Mouse (Mus musculus): ENCODE measurements around the gene Krt81.

The Krt81 gene

DNA sequence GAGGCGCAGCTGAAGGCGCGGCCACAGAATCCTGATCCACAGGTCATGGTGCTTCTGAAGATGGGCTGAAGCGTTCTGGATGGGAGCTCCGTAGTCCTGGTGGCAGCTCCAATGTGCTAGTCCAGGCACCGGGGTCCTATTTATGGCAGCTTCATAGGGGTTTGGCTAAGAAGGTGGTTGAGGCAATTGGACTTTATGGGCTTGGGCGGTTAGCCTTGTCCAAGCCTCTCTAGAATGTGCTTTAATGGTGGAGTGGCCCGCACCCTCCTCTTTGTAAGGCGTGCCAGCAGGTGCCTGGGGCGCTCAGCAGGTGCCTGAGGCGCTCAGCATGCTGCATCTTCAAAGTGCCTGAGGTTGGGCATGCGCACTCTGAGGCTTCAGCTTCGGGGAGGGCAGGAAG, at the start of gene Krt81:
Krt81 (minus strand) TSS at position 101 of the 400 bp plus-strand sequence.
- DNase-seq = no peak

- DNase-seq = no peak
Measured at GRCm38 (mm10) chr15:101508247-101508646, 44.7 kb upstream of the Krt81 start.

DNA sequence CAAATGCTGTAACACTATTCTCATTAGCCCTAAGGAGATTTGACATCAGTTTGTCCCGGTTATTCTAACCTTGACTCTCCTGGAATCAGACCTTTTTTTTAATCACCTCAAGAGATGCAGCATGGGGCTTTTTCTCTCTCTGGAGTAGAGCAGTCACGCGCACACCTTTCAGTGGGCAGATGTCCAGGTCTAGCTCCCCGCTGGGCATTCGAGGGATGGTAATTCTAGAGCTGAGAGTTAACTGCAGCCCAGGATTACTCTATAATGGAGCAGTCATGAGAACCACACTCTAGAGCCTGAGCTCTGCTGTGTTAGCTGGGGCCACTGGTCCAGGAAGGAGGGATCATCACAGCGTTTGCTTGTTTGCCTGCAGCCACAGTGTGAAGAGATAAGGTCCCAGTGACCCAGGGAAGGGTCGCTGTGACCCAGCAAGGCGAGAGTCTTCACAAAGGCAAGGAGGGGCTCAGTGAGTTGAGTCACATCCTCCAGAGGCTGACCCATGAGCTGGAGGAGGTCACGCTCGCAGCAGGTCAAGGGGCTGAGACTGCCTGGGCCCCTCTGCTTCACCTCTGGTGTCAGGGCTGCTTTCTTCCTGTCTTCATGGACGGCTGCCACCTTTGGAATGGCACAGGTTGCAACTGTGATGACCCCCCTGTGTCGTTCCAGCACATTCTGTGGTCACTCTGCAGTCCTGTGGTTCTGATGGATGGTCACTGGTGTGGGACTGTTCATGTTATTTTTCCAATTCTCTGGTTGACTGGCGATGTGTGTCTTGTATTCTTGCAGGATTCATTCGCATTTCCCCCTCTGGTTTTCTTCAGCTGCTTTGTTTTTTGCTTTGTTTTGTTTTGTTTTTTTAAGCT, 43.6 kb upstream of the Krt81 start:
- DNase-seq = no peak

DNA sequence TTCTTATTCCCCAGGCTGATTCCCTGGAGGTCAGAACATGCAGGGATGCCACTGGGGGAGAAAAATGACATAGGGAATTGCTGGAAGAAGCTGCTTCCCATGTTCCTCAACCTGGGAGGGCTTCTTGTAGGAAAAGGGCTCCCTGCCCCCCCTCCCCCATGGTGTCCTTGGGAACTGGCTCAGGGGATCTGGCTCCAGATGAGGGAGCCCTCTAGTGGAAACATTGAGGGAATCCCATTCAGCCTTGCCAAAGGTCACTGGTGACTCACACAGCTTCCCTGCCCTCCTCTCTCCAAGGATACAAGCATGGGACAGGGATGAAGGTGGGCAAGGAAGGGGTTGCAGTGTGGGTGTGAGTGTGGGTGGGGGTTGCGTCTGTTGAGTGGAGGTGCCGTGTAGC, 33.6 kb upstream of the Krt81 start:
- peak; percentile 17 to 63 for DNase-seq

- DNase-seq = no peak
Measured at GRCm38 (mm10) chr15:101495266-101495665, 31.7 kb upstream of the Krt81 start.

DNA sequence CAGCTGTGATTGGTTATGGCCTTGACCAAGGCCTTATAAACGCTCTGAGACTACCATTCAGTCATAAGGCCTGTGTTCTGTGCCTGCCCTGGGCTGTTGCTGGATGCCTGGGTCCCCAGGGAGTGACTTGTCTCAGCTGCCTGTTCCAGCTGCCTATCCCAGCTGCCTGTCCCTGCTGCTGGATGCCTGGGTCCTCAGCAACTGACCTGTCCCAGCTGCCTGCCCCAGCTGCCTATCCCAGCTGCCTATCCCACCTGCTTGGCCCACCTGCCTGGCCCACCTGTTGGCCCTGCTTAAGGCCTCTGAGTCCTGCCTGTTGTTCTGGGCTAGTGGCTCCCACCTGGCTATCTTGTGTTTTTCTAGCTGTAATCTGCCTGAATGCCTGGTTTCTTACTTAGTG, 30.7 kb upstream of the Krt81 start:
- no peak for DNase-seq

DNA sequence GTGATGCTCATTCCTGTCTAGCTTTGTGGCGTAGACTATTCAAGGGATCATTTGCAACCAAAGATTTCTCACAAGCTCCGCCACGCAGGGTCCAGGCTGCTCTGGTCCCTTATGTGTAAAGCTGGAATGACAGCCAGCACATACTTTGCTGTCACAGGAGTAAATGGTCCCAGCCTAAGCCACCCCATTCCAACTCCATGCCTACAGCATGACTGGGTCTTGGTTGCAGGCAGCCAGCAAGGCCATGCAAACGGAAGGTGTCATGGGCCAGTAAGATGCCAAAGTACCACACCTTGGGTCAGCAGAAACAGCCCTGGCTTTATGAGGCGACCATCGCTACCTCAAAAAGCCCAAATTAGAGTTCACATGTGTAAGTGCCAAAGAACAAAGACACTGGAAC, 30.2 kb upstream of the Krt81 start:
- no peak for DNase-seq

DNA sequence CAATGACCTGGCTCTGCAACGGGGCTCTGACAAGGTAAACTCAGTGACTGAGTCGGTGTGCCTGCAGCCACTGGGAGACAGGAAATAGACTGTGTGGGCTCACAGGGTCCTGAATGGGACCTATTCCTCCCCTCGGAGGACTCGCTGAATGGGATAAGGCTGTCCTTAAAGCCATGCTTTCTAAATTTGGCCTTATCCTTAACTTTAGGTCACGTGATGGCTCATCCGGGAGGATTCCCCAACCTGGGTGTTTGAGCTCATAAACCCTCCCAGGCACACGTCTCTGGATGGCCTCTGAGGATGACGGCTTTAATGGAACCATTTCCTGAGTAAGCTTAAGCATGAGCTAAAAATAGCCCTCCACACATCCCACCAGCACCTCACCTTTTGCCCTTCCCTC, 29.2 kb upstream of the Krt81 start:
- DNase-seq = no peak

DNA sequence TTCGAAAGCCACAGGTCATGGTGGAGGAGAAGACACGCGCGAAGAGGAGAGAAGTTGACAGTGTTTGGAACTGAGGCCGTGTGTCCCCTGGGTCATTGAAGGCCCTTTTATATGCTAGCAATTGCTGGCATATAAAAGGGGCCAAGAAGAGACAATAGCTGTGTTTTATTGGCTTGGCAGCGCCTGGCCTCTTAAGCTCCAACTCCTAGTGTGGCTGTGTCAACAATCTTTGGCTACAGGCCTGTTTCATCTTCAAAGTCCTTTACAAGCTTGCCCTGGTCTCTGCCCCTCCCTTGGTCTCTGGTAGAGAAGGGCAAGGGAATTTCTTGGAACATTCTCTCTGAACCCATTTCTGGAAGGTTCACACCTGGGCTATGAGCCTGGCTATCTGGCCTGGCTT, 27.9 kb upstream of the Krt81 start, which contains the start of gene Krt83:
Krt83 (minus strand) TSS at position 82 of the 400 bp plus-strand sequence.
- DNase-seq = peak; percentile 11 to 48

DNA sequence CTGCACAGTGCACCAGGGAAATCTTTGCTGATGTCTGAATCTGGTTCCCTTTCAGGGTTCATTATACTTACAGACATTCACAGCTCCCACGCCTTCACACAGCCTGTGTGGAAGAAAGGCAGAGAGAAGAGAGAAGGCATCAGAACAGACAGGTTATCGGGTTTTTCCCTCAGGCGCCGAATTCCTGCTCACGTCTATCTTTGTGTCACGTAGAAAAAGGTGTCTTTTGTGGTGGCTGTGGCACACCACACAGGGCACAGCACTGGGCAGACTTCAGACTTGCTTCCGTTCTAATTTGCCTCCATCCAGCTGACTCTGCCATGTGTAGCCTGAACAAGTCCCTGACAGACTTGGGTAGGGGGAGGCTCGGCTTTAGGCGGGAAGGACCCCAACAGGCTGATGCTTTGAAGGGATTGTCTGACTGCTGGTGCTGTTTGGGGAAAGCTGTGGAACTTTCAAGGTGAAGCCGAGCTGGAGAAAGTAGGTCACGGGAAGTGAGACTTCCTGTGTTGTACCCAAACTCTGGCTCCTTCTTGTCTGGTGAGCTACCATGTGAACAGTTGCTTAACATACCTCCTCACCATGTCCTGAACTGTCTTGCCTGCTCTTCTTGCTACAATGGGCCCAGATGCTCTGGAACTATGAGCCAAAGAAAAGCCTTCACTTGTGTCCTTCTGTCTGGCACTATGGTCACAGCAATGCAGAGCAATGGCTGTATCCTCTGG, 22.5 kb upstream of the Krt81 start:
- no peak for DNase-seq

DNA sequence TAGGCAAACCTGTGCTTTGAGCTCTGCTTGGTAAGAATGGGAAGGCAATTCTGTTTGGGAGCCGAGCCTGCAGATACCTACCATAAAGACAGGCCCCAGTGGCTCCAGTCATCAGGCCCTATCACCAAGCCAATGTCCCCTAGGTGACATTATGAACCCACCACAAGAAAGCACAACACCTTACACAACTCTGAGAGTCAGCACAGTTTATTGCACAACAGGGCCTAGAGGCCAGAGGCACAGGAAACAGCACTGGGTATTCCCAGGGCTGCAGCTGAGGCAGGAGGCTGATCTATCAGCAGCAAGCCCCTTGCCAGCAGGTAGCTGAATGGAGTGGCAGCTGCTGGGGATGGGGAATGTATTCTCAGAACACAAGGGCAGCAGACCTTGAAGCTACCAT, 21.4 kb upstream of the Krt81 start:
- no peak for DNase-seq

- DNase-seq = no peak
Measured at GRCm38 (mm10) chr15:101483646-101484045, 20.1 kb upstream of the Krt81 start.

DNA sequence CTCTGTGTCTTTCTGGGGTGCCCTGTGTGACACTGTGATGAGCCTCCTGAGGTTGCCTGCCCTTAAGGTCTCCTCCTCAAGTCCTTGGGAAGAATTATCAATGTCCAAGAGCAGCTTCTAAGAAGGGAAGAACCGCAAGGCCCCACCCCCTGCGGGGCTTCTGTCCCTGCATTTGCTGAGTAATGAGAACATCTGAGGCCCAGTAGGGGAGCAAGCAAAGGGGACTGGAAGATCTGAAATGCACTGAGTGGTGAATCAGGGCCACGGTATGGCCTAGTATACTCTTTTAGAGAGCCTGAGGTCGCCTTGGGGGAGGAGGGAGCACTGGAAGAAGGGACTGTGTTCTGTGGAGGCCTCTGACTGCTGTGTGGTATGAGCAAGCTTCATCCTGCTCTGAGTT, 18.5 kb upstream of the Krt81 start:
- no peak for DNase-seq

DNA sequence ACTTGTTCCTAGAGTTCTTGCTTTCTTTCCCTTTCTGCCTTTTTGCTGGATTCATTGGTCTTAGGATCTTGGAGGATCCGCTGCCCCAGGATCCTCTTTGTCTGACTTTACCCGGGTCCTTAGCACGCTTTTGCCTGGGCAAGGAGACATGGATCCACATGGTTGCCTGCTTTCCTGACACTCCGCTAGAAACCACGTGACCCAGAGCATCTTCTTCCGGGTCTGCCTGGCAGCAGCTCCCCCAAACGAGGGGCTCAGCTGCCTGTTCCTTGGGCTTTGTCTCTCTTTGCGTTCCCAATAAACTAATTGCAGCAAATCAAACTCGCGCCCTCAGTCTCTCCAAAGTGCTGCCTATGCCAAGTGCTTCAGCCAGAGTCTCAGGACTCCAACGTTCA, 16.1 kb upstream of the Krt81 start:
- no peak for DNase-seq

GRCm38 (mm10) chr15:101479007-101479665, 15.6 kb upstream of the Krt81 start:
- DNase-seq = peak; percentile 50 to 74

- DNase-seq = no peak
Measured at GRCm38 (mm10) chr15:101472952-101473528, 9.5 kb upstream of the Krt81 start, which contains the start of gene Krt86. Krt86 (plus strand) TSS chr15:101473478.

DNA sequence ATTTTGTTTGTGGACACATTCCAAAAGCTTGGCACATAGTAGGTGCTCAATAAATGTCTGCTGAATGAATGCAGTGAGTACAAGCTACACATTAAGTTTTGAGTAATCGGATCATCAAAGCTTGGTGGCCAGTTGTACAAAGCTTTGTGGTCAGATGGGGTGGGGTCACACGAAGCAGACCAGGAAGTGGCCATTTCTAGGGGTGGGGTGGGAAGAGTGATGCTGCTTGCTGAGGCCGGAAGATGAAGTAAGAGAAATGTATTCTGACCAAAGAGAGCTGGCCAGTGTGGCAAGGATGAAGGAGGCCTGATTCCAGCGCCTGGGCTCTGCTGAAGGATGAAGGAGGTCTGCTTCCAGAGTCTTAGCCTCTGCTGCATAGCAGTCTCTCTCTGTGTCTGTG, 5.5 kb upstream of the Krt81 start:
- DNase-seq = no peak

- no peak for DNase-seq
Measured at GRCm38 (mm10) chr15:101459283-101459682, 4.3 kb downstream of the Krt81 start.

DNA sequence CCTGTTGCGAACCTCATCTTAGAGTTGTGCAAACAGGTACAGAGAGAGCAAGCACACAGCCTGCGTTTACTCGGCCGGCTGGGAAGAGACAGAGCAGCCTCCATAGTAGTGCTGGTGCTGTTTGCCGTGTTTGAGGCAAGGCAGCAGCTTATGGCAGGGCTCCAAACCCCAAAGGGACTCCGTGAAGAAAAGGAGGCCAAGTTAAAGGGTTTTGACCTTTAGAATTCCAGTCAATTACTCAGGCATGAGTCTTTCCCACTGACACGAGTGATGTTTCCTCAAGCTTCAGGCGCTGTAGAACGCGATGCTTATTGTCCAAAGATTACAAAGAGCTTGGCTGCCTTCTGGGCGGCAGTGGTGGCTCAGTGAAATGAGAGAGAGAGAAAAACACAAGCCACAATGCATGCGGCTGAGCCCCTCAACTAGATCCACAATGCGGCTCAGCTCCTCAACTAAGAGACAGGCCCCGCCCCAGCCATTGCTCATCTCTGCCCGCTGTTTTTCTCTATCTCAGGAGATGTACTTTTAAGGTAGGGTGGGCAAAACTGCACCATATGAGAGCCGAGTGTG, 5.1 kb downstream of the Krt81 start:
- DNase-seq = peak in 1 of 2 experiments; percentile 17

- DNase-seq = no peak
Measured at GRCm38 (mm10) chr15:101455891-101456290, 7.7 kb downstream of the Krt81 start.

- no peak for DNase-seq
Measured at GRCm38 (mm10) chr15:101455292-101455691, 8.3 kb downstream of the Krt81 start.

GRCm38 (mm10) chr15:101454774-101455173, 8.8 kb downstream of the Krt81 start:
- peak in 1 of 2 experiments; percentile 41 for DNase-seq

Data from lung, adult 18-20 months (tissue).